Mouse (Mus musculus): Measurements from ENCODE around the gene Nup54. TPM values are rescaled to one million over a fixed set of nuclear protein-coding genes. Genes with fewer than 3 reads are reported as not detected.

The Nup54 gene
- polyA plus RNA-seq, 1 experiment from 2014 or later = 56.4 TPM

- Histone ChIP-seq H3K9me3 (no peaks in the 10 kb centered on the region), H3K27ac (no peak overlapping the region), H3K4me3 (no peak overlapping the region), H3K4me1 (no peaks in the 10 kb centered on the region), H3K9ac (no peak overlapping the region), H3K36me3 (replicated peaks) (peaks cover 52% of the 10 kb centered on the region), H3K4me2 (no peak overlapping the region), H3K27me3 (replicated peaks) (no peaks in the 10 kb centered on the region)
- WGBS = 96% methylated on average over 2 of the region's 2 CpGs
- no peak for ATAC-seq (replicated peaks)
These were observed 10.0 kb upstream of the Nup54 start for GRCm38 (mm10) chr5:92445016-92445415.

GRCm38 (mm10) chr5:92442914-92443313 lies 7.9 kb upstream of the Nup54 start:
- Histone ChIP-seq H3K36me3 (replicated peaks) (peaks cover 35% of the 10 kb centered on the region), H3K4me3 (no peak overlapping the region), H3K27me3 (replicated peaks) (no peaks in the 10 kb centered on the region), H3K9ac (no peak overlapping the region), H3K4me2 (no peak overlapping the region), H3K4me1 (no peaks in the 10 kb centered on the region), H3K27ac (no peak overlapping the region), H3K9me3 (no peaks in the 10 kb centered on the region)
- WGBS = 92% methylated on average over 7 of the region's 7 CpGs
- ATAC-seq (replicated peaks) = no peak

- Histone ChIP-seq H3K4me3 (no peak overlapping the region), H3K27ac (no peak overlapping the region), H3K27me3 (replicated peaks) (no peaks in the 10 kb centered on the region), H3K4me1 (no peaks in the 10 kb centered on the region), H3K9ac (no peak overlapping the region), H3K36me3 (replicated peaks) (peaks cover 24% of the 10 kb centered on the region), H3K4me2 (no peak overlapping the region), H3K9me3 (no peaks in the 10 kb centered on the region)
- WGBS = 84% methylated on average over 5 of the region's 5 CpGs
- ATAC-seq (replicated peaks) = no peak
These were observed 6.5 kb upstream of the Nup54 start for GRCm38 (mm10) chr5:92441494-92441893.

GRCm38 (mm10) chr5:92438540-92438939 lies 3.5 kb upstream of the Nup54 start:
- H3K27me3 ChIP-seq (replicated peaks) = no peaks in the 10 kb centered on the region
- no peak for ATAC-seq (replicated peaks)
- 88% methylated on average over 8 of the region's 8 CpGs for WGBS

GRCm38 (mm10) chr5:92434571-92434985 lies 441 bp downstream of the Nup54 start:
- Histone ChIP-seq H3K9ac (peak overlapping the region; percentile 97), H3K4me2 (peak overlapping the region; percentile 82), H3K27ac (peak overlapping the region; percentile 84), H3K9me3 (no peaks in the 10 kb centered on the region), H3K4me1 (peaks cover 19% of the 10 kb centered on the region), H3K36me3 (replicated peaks) (no peaks in the 10 kb centered on the region), H3K27me3 (replicated peaks) (no peaks in the 10 kb centered on the region), H3K4me3 (peak overlapping the region; percentile 98)
- peak; percentile 78 for ATAC-seq (replicated peaks)
- under 1% methylated on average over 32 of the region's 39 CpGs for WGBS

More at GRCm38 (mm10) chr5:92438540-92438939, 3.5 kb upstream of the Nup54 start:
- H3K27ac ChIP-seq = no peak overlapping the region
- H3K9me3 ChIP-seq = no peaks in the 10 kb centered on the region
- peaks cover 11% of the 10 kb centered on the region for H3K4me1 ChIP-seq
- 0 out of 2 replicates have a peak, but pooled peaks cover 2% of the 10 kb centered on the region for H3K36me3 ChIP-seq (replicated peaks)
- H3K4me3 ChIP-seq = no peak overlapping the region
- H3K9ac ChIP-seq = no peak overlapping the region
- no peak overlapping the region for H3K4me2 ChIP-seq

DNA sequence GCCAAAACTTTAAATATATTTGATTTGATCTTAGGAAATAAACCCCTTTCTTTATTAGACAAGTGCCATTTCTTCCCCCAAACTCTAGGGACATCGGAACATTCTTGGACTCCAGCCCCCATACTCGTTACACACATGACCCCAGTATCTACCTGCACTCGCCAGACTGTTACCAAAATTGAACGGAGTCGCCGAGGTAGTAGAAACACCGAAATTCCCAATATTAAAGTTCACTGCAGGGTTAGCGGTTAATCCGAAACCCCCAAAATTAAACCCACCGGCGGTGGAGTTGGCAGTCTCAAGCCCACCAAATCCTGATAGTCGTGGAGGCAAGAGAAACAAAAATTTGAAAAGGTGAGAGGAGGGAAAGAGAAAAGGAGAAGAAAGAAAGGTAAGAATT lies 949 bp downstream of the Nup54 start:
- Histone ChIP-seq H3K27me3 (replicated peaks) (no peaks in the 10 kb centered on the region), H3K4me2 (peak overlapping the region; percentile 82), H3K36me3 (replicated peaks) (0 out of 2 replicates have a peak, but pooled peaks cover 2% of the 10 kb centered on the region), H3K27ac (no peak overlapping the region), H3K9ac (peak overlapping the region; percentile 97), H3K4me3 (peak overlapping the region; percentile 98), H3K9me3 (no peaks in the 10 kb centered on the region), H3K4me1 (peaks cover 19% of the 10 kb centered on the region)
- under 1% methylated on average over 12 of the region's 12 CpGs for WGBS
- no peak for ATAC-seq (replicated peaks)

DNA sequence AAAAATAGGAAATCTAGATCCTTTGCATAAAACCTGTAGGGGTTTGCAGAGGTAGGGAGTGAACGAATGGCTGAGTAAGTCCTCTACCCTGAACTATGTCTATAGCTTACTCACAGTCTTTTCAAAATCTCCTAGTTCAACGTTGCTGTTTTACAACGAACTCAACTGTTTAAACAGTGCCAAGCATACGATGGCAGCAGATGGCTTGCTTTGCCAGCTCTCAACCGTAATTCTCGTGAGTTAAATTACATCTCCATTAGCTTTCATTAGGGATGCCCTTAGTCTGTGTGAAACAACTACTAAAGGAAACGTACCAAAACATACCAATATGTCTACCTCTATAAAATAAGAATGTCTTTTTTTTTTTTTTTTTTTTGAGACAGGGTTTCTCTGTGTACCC lies 3.4 kb downstream of the Nup54 start:
- Histone ChIP-seq H3K4me1 (peaks cover 19% of the 10 kb centered on the region), H3K27me3 (replicated peaks) (no peaks in the 10 kb centered on the region), H3K4me3 (no peak overlapping the region), H3K4me2 (no peak overlapping the region), H3K9me3 (no peaks in the 10 kb centered on the region), H3K27ac (no peak overlapping the region), H3K9ac (no peak overlapping the region), H3K36me3 (replicated peaks) (peaks cover 19% of the 10 kb centered on the region)
- 82% methylated on average over 7 of the region's 7 CpGs for whole genome bisulfite sequencing
- no peak for ATAC-seq (replicated peaks)

- no peaks in the 10 kb centered on the region for H3K9me3 ChIP-seq
- peaks cover 19% of the 10 kb centered on the region for H3K4me1 ChIP-seq
- no peak overlapping the region for H3K9ac ChIP-seq
- H3K4me2 ChIP-seq = no peak overlapping the region
- no peak overlapping the region for H3K4me3 ChIP-seq
- H3K27me3 ChIP-seq (replicated peaks) = no peaks in the 10 kb centered on the region
- H3K36me3 ChIP-seq (replicated peaks) = peaks cover 19% of the 10 kb centered on the region
- no peak for ATAC-seq (replicated peaks)
- 90% methylated on average over 5 of the region's 5 CpGs for WGBS
- no peak overlapping the region for H3K27ac ChIP-seq
These were observed 4.3 kb downstream of the Nup54 start for GRCm38 (mm10) chr5:92430723-92431122.

DNA sequence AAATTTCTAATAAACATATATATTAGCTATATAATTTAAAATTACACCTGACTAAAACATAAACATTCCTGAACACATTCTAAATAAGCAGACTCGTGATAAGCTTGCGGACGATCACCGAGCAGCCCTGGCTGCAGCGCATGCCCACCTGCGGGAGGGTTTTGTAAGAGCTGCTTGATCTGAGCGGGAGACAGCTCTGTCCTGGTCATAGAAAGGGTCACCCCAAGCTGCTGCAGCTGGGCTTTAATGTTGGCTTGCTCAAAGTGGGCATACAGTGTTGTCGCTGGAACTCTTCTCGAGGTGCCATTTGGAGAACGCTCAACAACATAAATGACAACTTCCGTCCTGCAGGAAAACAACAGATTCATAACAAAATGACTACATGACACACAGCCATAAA lies 10.9 kb downstream of the Nup54 start:
- Histone ChIP-seq H3K27ac (no peak overlapping the region), H3K27me3 (replicated peaks) (no peaks in the 10 kb centered on the region), H3K36me3 (replicated peaks) (peaks cover 61% of the 10 kb centered on the region), H3K9me3 (no peaks in the 10 kb centered on the region), H3K9ac (no peak overlapping the region), H3K4me1 (no peaks in the 10 kb centered on the region), H3K4me2 (no peak overlapping the region), H3K4me3 (no peak overlapping the region)
- 96% methylated on average over 11 of the region's 11 CpGs for WGBS
- ATAC-seq (replicated peaks) = no peak

DNA sequence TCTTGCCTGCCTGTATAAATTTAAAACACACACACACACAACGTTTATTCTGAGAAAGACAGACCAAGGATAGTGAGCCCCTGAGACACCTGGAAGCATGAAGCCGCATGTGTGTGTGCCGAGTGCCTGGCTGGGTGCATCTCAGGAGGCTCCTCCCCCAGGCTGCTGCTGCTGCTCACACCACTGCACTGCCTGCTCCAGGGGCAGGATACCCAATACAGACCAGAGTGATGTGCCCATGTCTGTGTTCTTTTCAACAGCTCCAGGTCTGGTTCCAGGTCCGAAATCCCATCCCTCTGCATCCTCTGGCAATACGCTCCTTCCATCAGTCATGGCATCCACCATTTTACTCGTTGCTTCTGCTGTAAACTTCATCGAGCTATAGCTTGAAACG lies 21.0 kb downstream of the Nup54 start:
- Histone ChIP-seq H3K4me1 (no peaks in the 10 kb centered on the region), H3K9me3 (no peaks in the 10 kb centered on the region), H3K27me3 (replicated peaks) (no peaks in the 10 kb centered on the region), H3K9ac (no peak overlapping the region), H3K27ac (no peak overlapping the region), H3K4me3 (no peak overlapping the region), H3K36me3 (replicated peaks) (peaks cover 26% of the 10 kb centered on the region; the same call in 1 of the 2 replicates), H3K4me2 (no peak overlapping the region)
- ATAC-seq (replicated peaks) = no peak; the same call in 1 of the 2 replicates
- 85% methylated on average over 8 of the region's 8 CpGs for WGBS

DNA sequence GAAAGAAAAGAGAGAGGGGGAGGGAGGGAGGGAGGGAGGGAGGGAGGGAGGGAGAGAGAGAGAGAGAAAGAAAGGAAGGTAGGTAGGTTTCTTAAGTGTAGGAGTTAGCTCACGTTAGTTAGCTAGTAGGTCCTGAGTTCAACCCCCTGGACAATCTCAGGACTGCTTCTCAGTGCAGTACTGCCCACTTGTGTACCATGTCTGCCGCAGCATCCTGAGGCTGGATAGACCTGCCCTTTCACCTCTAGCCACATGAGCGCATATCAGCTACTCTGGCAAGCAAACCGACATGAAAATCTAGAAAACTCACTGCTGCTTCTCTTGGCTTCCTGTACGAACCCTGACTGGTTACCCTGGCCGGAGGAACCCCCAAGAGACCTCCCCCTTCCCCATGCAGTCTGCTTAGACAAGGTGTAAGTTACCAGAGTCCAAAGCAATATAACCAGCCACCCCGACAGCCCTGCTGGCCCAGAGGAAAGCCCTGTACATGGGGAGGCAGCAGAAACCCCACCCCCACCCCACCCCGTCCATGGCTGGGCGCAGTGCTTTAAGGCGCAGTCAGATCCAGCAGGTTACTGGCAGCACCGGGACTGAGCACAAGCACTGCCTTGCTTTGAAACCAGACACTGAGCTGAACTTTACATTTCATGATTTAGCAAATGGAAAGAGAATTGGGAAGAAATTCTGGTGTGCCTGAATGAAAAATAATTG lies 21.6 kb downstream of the Nup54 start:
- H3K9ac ChIP-seq = no peak overlapping the region
- ATAC-seq (replicated peaks) = no peak
- 86% methylated on average over 11 of the region's 11 CpGs for WGBS
- H3K27ac ChIP-seq = no peak overlapping the region
- no peak overlapping the region for H3K4me3 ChIP-seq
- no peaks in the 10 kb centered on the region for H3K9me3 ChIP-seq
- H3K4me1 ChIP-seq = no peaks in the 10 kb centered on the region
- H3K4me2 ChIP-seq = no peak overlapping the region
- H3K36me3 ChIP-seq (replicated peaks) = peaks cover 23% of the 10 kb centered on the region; the same call in 1 of the 2 replicates
- no peaks in the 10 kb centered on the region for H3K27me3 ChIP-seq (replicated peaks)

DNA sequence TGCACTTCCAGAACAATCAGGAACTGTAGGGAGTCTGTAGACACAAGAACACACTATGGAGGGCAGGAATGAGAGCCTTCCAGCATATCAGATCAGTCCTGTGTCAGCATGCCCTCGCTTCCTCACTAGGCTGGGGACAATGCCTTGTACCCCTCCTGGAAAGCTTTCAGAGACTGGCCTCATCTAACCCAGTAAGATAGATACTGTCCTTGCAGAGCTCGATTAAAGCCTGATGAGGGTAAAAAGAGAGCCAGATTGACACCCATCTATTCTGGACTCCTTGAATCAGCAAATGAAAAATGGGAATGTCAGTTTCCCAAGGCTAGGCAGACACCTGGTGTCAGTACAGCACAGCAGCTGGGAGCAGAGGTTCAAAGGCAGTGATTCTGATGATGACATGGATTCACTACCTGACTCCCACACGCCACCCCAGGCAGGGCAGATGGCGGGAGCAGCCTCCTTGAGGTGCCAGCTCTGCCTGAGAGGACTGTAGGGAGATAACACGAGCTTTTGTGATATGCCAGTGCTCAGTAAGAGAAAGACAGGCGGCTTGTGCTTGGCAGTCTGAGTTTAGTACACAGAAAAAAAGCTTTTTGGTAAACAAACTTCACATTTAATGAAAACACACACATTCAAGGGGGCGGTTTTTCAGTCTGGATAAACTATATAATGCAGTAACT lies 23.4 kb downstream of the Nup54 start:
- no peaks in the 10 kb centered on the region for H3K27me3 ChIP-seq (replicated peaks)
- H3K4me3 ChIP-seq = no peak overlapping the region
- no peaks in the 10 kb centered on the region for H3K9me3 ChIP-seq
- no peak overlapping the region for H3K27ac ChIP-seq
- peaks cover 7% of the 10 kb centered on the region; the same call in 1 of the 2 replicates for H3K36me3 ChIP-seq (replicated peaks)
- ATAC-seq (replicated peaks) = no peak
- H3K4me1 ChIP-seq = no peaks in the 10 kb centered on the region
- no peak overlapping the region for H3K9ac ChIP-seq
- H3K4me2 ChIP-seq = no peak overlapping the region
- WGBS = 70% methylated on average over 7 of the region's 7 CpGs

Measured in midbrain, embryonic 15.5 days (tissue).